Mouse (Mus musculus) bone marrow macrophage, adult 2 months (primary cell): Measurements from ENCODE around the gene Rangap1. TPM values are rescaled to one million over a fixed set of nuclear protein-coding genes. Genes with fewer than 3 reads are reported as not detected.

Source experiments
- H3K27ac ChIP-seq: 2 replicates; pipeline ENCODE4 v1.5.1; 2012; ENCODE audit warnings: low read depth, low read length; ENCODE audit not compliant: insufficient read depth
- H3K4me1 ChIP-seq: 2 replicates; pipeline ENCODE4 v1.6.1; 2012; ENCODE audit warnings: low read length; ENCODE audit not compliant: control insufficient read depth, insufficient read depth
- H3K4me3 ChIP-seq: 2 replicates; pipeline ENCODE4 v1.5.1; 2012; ENCODE audit warnings: mild to moderate bottlenecking, low read length, moderate library complexity; ENCODE audit not compliant: insufficient read depth
- CTCF ChIP-seq: IDR thresholded peaks from 2 replicates; pipeline ENCODE4 v1.5.1; 2012; ENCODE audit warnings: low read depth, mild to moderate bottlenecking, low read length, moderate library complexity
- POLR2A ChIP-seq: IDR thresholded peaks from 2 replicates; pipeline ENCODE4 v1.6.1; 2012; ENCODE audit warnings: mild to moderate bottlenecking, low read depth, low read length, borderline replicate concordance
- polyA plus RNA-seq: library from polyadenylated mRNA; stranded (reverse); fragments of >200 nt; gene quantifications from 2 replicates; pipeline ENCODE4 v1.2.4, GENCODE M21; 2012; ENCODE audit not compliant: missing spikeins, insufficient read depth, insufficient read length

The Rangap1 gene
- polyA plus RNA-seq, 1 experiment = 54.7 TPM

GRCm38 (mm10) chr15:81663697-81664561 lies 81.4 kb downstream of the Rangap1 start, which contains the start of gene L3mbtl2:
TSS of gene L3mbtl2 (plus strand) at chr15:81663889.
- TF ChIP-seq POLR2A = no peak
- peak within 1 kb of the TSS; percentile 74 for H3K4me3 ChIP-seq
- peaks cover 10% of the 10 kb centered on the region for H3K4me1 ChIP-seq
- peak within 1 kb of the TSS; percentile 25; the same call in 1 of the 2 replicates for H3K27ac ChIP-seq

DNA sequence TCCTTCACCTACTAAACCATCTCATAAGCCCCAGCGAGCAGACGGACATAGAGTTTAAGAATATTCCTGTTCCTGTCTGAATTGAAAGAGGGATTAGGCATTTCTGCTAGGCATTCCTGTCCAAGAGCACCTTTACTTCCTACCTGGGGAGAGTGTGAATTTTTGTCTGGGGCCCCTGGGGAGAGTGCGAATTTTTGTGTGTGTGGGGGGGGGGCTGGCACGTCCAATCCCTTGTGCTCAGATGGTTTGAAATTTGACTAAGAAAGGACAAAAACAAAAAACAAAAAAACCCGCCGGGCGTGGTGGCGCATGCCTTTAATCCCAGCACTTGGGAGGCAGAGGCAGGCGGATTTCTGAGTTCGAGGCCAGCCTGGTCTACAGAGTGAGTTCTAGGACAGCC lies 82.0 kb downstream of the Rangap1 start:
- Histone ChIP-seq H3K4me3 (peak overlapping the region; percentile 31; the same call in 1 of the 2 replicates), H3K27ac (no peak overlapping the region), H3K4me1 (peaks cover 10% of the 10 kb centered on the region)
- TF ChIP-seq CTCF (no peak), POLR2A (no peak)

GRCm38 (mm10) chr15:81661701-81662100 lies 83.6 kb downstream of the Rangap1 start:
- H3K27ac ChIP-seq = no peak overlapping the region
- TF ChIP-seq CTCF (no peak), POLR2A (no peak)
- no peak overlapping the region for H3K4me3 ChIP-seq
- no peaks in the 10 kb centered on the region; the same call in 1 of the 2 replicates for H3K4me1 ChIP-seq

Other genes with a start within 250 kb of the Rangap1 start
- 66.3 and 72.9 TPM in 2 replicates for gene Ep300, start 160.2 kb downstream of the Rangap1 start, polyA plus RNA-seq
- 7.7 and 11.1 TPM in 2 replicates for gene L3mbtl2, start 81.6 kb downstream of the Rangap1 start, polyA plus RNA-seq
- 0.67 TPM in 1 of 2 replicates, not detected in the other for gene Chadl, start 48.2 kb downstream of the Rangap1 start, polyA plus RNA-seq
- 13.3 and 13.6 TPM in 2 replicates for gene Zc3h7b, start 473 bp downstream of the Rangap1 start, polyA plus RNA-seq
- 69.3 and 74.1 TPM in 2 replicates for gene Tef, start 56.9 kb upstream of the Rangap1 start, polyA plus RNA-seq
- gene Tob2, start 113.3 kb upstream of the Rangap1 start, polyA plus RNA-seq = 35.4 and 35.8 TPM in 2 replicates
- 45.5 and 51.6 TPM in 2 replicates for gene Phf5a, start 126.4 kb upstream of the Rangap1 start, polyA plus RNA-seq
- gene Aco2, start 126.8 kb upstream of the Rangap1 start, polyA plus RNA-seq = 79.8 and 97.0 TPM in 2 replicates
- 6.0 and 6.8 TPM in 2 replicates for gene Polr3h, start 180.7 kb upstream of the Rangap1 start, polyA plus RNA-seq
- 0.29 TPM in 1 of 2 replicates, not detected in the other for gene Csdc2, start 191.2 kb upstream of the Rangap1 start, polyA plus RNA-seq
- gene Pmm1, start 215.4 kb upstream of the Rangap1 start, polyA plus RNA-seq = 16.7 and 20.7 TPM in 2 replicates
- not detected in 2 replicates for gene 1700029P11Rik, start 235.0 kb upstream of the Rangap1 start, polyA plus RNA-seq
- gene Xrcc6, start 242.3 kb upstream of the Rangap1 start, polyA plus RNA-seq = 20.0 and 21.0 TPM in 2 replicates